Mouse (Mus musculus) embryonic facial prominence, embryonic 10.5 days (tissue): ENCODE measurements at regions not wholly inside any gene's neighbourhood (a gene's known extent, or its start where the extent isn't known, plus 50 kb on each side); places are given as distances from the start of the nearest gene placed in this dataset.
A peak's percentile ranks its signal among the peaks of the same experiment; 100 is the strongest.

Experiments used
- DNase-seq: peaks from one replicate; pipeline ENCODE4 v3.0.0-alpha.2; 2017; ENCODE audit warnings: low spot score
- H3K27ac ChIP-seq: fragments of 300-500 bp; sonication (generic); replicated peaks from 2 replicates; pipeline ENCODE4 v1.5.1; 2016; ENCODE audit warnings: mild to moderate bottlenecking
- H3K27me3 ChIP-seq: fragments of 300-500 bp; sonication (generic); replicated peaks from 2 replicates; pipeline ENCODE4 v1.6.1; 2016; ENCODE audit warnings: low read depth, mild to moderate bottlenecking; ENCODE audit not compliant: poor library complexity, severe bottlenecking
- H3K36me3 ChIP-seq: fragments of 300-500 bp; sonication (generic); replicated peaks from 2 replicates; pipeline ENCODE4 v1.6.1; 2016; ENCODE audit warnings: mild to moderate bottlenecking, moderate library complexity
- H3K4me1 ChIP-seq: fragments of 300-500 bp; sonication (generic); 2 replicates; pipeline ENCODE4 v1.6.1; 2016
- H3K4me3 ChIP-seq: fragments of 300-500 bp; sonication (generic); 2 replicates; pipeline ENCODE4 v1.5.1; 2016; ENCODE audit warnings: mild to moderate bottlenecking, moderate library complexity
- H3K9me3 ChIP-seq: fragments of 300-500 bp; sonication (generic); 2 replicates; pipeline ENCODE4 v1.6.1; 2016; ENCODE audit warnings: mild to moderate bottlenecking
- WGBS: fragments of 180-500 bp; shearing (Covaris S2); methylation state at CpG from one replicate; pipeline ENCODE4 v1.1.7; 2016; 5-methylcytosine and 5-hydroxymethylcytosine counted together

- WGBS, result 91% methylated on average over 3 of the region's 3 CpGs
- DNase-seq, result peak; percentile 3
- Histone ChIP-seq H3K36me3 (no peaks in the 10 kb centered on the region), H3K27ac (no peak overlapping the region), H3K27me3 (no peaks in the 10 kb centered on the region), H3K4me3 (no peak overlapping the region), H3K9me3 (no peaks in the 10 kb centered on the region), H3K4me1 (no peaks in the 10 kb centered on the region)
Measured at GRCm38 (mm10) chr9:71058655-71059054, 106.6 kb upstream of the Lipc start.

GRCm38 (mm10) chr9:71056836-71057235 is 104.8 kb upstream of the Lipc start:
- H3K36me3 ChIP-seq, result no peaks in the 10 kb centered on the region
- no peak overlapping the region for H3K4me3 ChIP-seq
- DNase-seq, result peak; percentile 2
- no peaks in the 10 kb centered on the region for H3K27me3 ChIP-seq
- no peak overlapping the region for H3K27ac ChIP-seq
- H3K4me1 ChIP-seq, result no peaks in the 10 kb centered on the region
- 0 out of 2 replicates have a peak, but pooled peaks cover 4% of the 10 kb centered on the region for H3K9me3 ChIP-seq
- 82% methylated on average over 3 of the region's 3 CpGs for WGBS

GRCm38 (mm10) chr9:71043899-71044298 is 91.9 kb upstream of the Lipc start:
- H3K36me3 ChIP-seq, result no peaks in the 10 kb centered on the region
- no peak overlapping the region for H3K27ac ChIP-seq
- 93% methylated on average over 1 of the region's 1 CpGs for WGBS
- no peak for DNase-seq
- H3K4me3 ChIP-seq, result no peak overlapping the region
- H3K4me1 ChIP-seq, result no peaks in the 10 kb centered on the region
- no peaks in the 10 kb centered on the region for H3K9me3 ChIP-seq
- H3K27me3 ChIP-seq, result no peaks in the 10 kb centered on the region

- Histone ChIP-seq H3K27ac (no peak overlapping the region), H3K4me3 (no peak overlapping the region), H3K9me3 (no peaks in the 10 kb centered on the region), H3K4me1 (no peaks in the 10 kb centered on the region), H3K36me3 (no peaks in the 10 kb centered on the region), H3K27me3 (no peaks in the 10 kb centered on the region)
- WGBS, result 80% methylated on average over 6 of the region's 6 CpGs
- DNase-seq, result no peak
Measured at GRCm38 (mm10) chr9:71035286-71035685, 83.3 kb upstream of the Lipc start.

GRCm38 (mm10) chr9:71032156-71032555 is 80.1 kb upstream of the Lipc start:
- H3K36me3 ChIP-seq, result no peaks in the 10 kb centered on the region
- DNase-seq, result no peak
- no peaks in the 10 kb centered on the region for H3K27me3 ChIP-seq
- no peak overlapping the region for H3K4me3 ChIP-seq
- H3K27ac ChIP-seq, result no peak overlapping the region
- no peaks in the 10 kb centered on the region for H3K4me1 ChIP-seq
- no peaks in the 10 kb centered on the region for H3K9me3 ChIP-seq

GRCm38 (mm10) chr9:71030203-71030921 is 78.3 kb upstream of the Lipc start:
- no peak overlapping the region for H3K4me3 ChIP-seq
- H3K4me1 ChIP-seq, result no peaks in the 10 kb centered on the region
- H3K9me3 ChIP-seq, result no peaks in the 10 kb centered on the region
- no peak overlapping the region for H3K27ac ChIP-seq
- 85% methylated on average over 3 of the region's 3 CpGs for WGBS
- DNase-seq, result no peak
- no peaks in the 10 kb centered on the region for H3K27me3 ChIP-seq
- H3K36me3 ChIP-seq, result no peaks in the 10 kb centered on the region

GRCm38 (mm10) chr9:71028102-71028501 is 76.1 kb upstream of the Lipc start:
- Histone ChIP-seq H3K36me3 (no peaks in the 10 kb centered on the region), H3K9me3 (no peaks in the 10 kb centered on the region), H3K27ac (no peak overlapping the region), H3K4me1 (no peaks in the 10 kb centered on the region), H3K27me3 (no peaks in the 10 kb centered on the region), H3K4me3 (no peak overlapping the region)
- no peak for DNase-seq
- 87% methylated on average over 2 of the region's 2 CpGs for WGBS

GRCm38 (mm10) chr9:71027626-71028025 is 75.6 kb upstream of the Lipc start:
- DNase-seq, result no peak
- 75% methylated on average over 2 of the region's 2 CpGs for WGBS
- no peaks in the 10 kb centered on the region for H3K9me3 ChIP-seq
- no peak overlapping the region for H3K4me3 ChIP-seq
- H3K36me3 ChIP-seq, result no peaks in the 10 kb centered on the region
- no peaks in the 10 kb centered on the region for H3K4me1 ChIP-seq
- no peaks in the 10 kb centered on the region for H3K27me3 ChIP-seq
- no peak overlapping the region for H3K27ac ChIP-seq

- Histone ChIP-seq H3K36me3 (no peaks in the 10 kb centered on the region), H3K4me3 (no peak overlapping the region), H3K27me3 (no peaks in the 10 kb centered on the region), H3K27ac (no peak overlapping the region), H3K9me3 (no peaks in the 10 kb centered on the region), H3K4me1 (no peaks in the 10 kb centered on the region)
- 74% methylated on average over 3 of the region's 3 CpGs for WGBS
- DNase-seq, result no peak
Measured at GRCm38 (mm10) chr9:71025196-71025595, 73.2 kb upstream of the Lipc start.

- no peak for DNase-seq
- WGBS, result 82% methylated on average over 9 of the region's 9 CpGs
- H3K4me1 ChIP-seq, result no peaks in the 10 kb centered on the region
Measured at GRCm38 (mm10) chr9:71018206-71018605, 66.2 kb upstream of the Lipc start.

GRCm38 (mm10) chr9:71017396-71018179 is 65.6 kb upstream of the Lipc start:
- 80% methylated on average over 10 of the region's 10 CpGs for WGBS
- Histone ChIP-seq H3K36me3 (no peaks in the 10 kb centered on the region), H3K4me1 (no peaks in the 10 kb centered on the region), H3K27ac (no peak overlapping the region), H3K27me3 (no peaks in the 10 kb centered on the region), H3K4me3 (no peak overlapping the region), H3K9me3 (no peaks in the 10 kb centered on the region)
- DNase-seq, result no peak

More at GRCm38 (mm10) chr9:71018206-71018605, 66.2 kb upstream of the Lipc start:
- H3K27ac ChIP-seq, result no peak overlapping the region
- H3K36me3 ChIP-seq, result no peaks in the 10 kb centered on the region
- H3K4me3 ChIP-seq, result no peak overlapping the region
- no peaks in the 10 kb centered on the region for H3K9me3 ChIP-seq
- no peaks in the 10 kb centered on the region for H3K27me3 ChIP-seq

GRCm38 (mm10) chr9:71015942-71016341 is 63.9 kb upstream of the Lipc start:
- Histone ChIP-seq H3K4me3 (no peak overlapping the region), H3K9me3 (no peaks in the 10 kb centered on the region), H3K27me3 (no peaks in the 10 kb centered on the region), H3K36me3 (no peaks in the 10 kb centered on the region), H3K27ac (no peak overlapping the region), H3K4me1 (no peaks in the 10 kb centered on the region)
- DNase-seq, result no peak
- 86% methylated on average over 3 of the region's 3 CpGs for WGBS

GRCm38 (mm10) chr9:71015400-71015799 is 63.4 kb upstream of the Lipc start:
- Histone ChIP-seq H3K36me3 (no peaks in the 10 kb centered on the region), H3K27ac (no peak overlapping the region), H3K27me3 (no peaks in the 10 kb centered on the region), H3K4me1 (no peaks in the 10 kb centered on the region), H3K4me3 (no peak overlapping the region), H3K9me3 (no peaks in the 10 kb centered on the region)
- DNase-seq, result no peak
